8 mouse cellular contexts compared by ENCODE assay signal in genomic region chr6:5298092-5298554, GRCm38 (mm10). TPM values are rescaled to one million over a fixed set of nuclear protein-coding genes. Genes with fewer than 3 reads are reported as not detected.
DNase-seq lines count a peak whose midpoint lies in the region; ATAC-seq lines count a peak whose summit lies in the region.

Gene Pon2, minus strand, starts transcription at chr6:5298455.

- H3K36me3 ChIP-seq in hindbrain, embryonic 13.5 days: no peaks in the 10 kb centered on the region
- no peaks in the 10 kb centered on the region for H3K36me3 ChIP-seq in macrophage (ENCODE audit: inconsistent target)

- under 1% methylated on average over 43 of the region's 47 CpGs for WGBS in hindbrain, embryonic 13.5 days
- under 1% methylated on average over 30 of the region's 47 CpGs for WGBS in macrophage (ENCODE audit: missing documents)

- peak; percentile 43 for DNase-seq in MN1 (ENCODE audit: low spot score)
- DNase-seq in cerebellum, postnatal 10 days: peak; percentile 56 to 75
- DNase-seq in frontal cortex, postnatal 25 days (ENCODE audit: low spot score in 2 of 2): peak; percentile 12 to 22
- peak; percentile 53 to 54 for DNase-seq in layer of hippocampus, postnatal 36 days
- DNase-seq in right cerebral cortex, adult 2 months (ENCODE audit: low spot score in 2 of 2): peak; percentile 37 to 41
- DNase-seq in urinary bladder, postnatal 25 days (ENCODE audit: low spot score): peak; percentile 82

- peak within 1 kb of the TSS; percentile 92 for H3K4me2 ChIP-seq in hindbrain, embryonic 13.5 days

- H3K27me3 ChIP-seq in hindbrain, embryonic 13.5 days: peaks cover 7% of the 10 kb centered on the region; the same call in 1 of the 2 replicates

- peak within 1 kb of the TSS; percentile 80 for H3K27ac ChIP-seq in hindbrain, embryonic 13.5 days
- H3K27ac ChIP-seq in macrophage: peak within 1 kb of the TSS; percentile 73

- peaks cover 16% of the 10 kb centered on the region for H3K4me1 ChIP-seq in hindbrain, embryonic 13.5 days (replicated peaks)

- H3K4me3 ChIP-seq in hindbrain, embryonic 13.5 days: peak within 1 kb of the TSS; percentile 60
- H3K4me3 ChIP-seq in macrophage (ENCODE audit: inconsistent target): peak within 1 kb of the TSS; percentile 75

- peak within 1 kb of the TSS; percentile 76 for H3K9ac ChIP-seq in hindbrain, embryonic 13.5 days

- peaks cover 41% of the 10 kb centered on the region for H3K79me2 ChIP-seq in macrophage (ENCODE audit: inconsistent target)

- peak; percentile 94 for ATAC-seq in hindbrain, embryonic 13.5 days (ENCODE audit: low FRiP score)

- H3K9me3 ChIP-seq in hindbrain, embryonic 13.5 days: no peaks in the 10 kb centered on the region

RNA-seq across cellular contexts. Expression of gene Pon2, which starts in this region (rescaled TPM):
- polyA plus RNA-seq in hindbrain, embryonic 13.5 days (2015; fragmentation: Nextera tagmentation; extraction: Ambion mirVana): 33.2 and 33.6 TPM in 2 replicates
- total RNA-seq in layer of hippocampus, postnatal 36 days (2021): 10 to 100 TPM; 19.8 TPM
- 100 to 1,000 TPM in 4 of 26 experiments, 10 to 100 TPM in 22; 39.3 to 129 (median 67.8) TPM for total RNA-seq in macrophage (2018; cell fraction: chromatin; rRNA removed)
- total RNA-seq in macrophage (2018; cell fraction: cytosol; rRNA removed): 100 to 1,000 TPM in 4 of 26 experiments, 10 to 100 TPM in 22; 42.0 to 109 (median 78.0) TPM
- 100 to 1,000 TPM in 2 of 26 experiments, 10 to 100 TPM in 24; 42.9 to 113 (median 70.4) TPM for total RNA-seq in macrophage (2018; cell fraction: nucleus; rRNA removed)
- 77.4 to 167 TPM (median 84.9 TPM) in 3 replicates for polyA plus RNA-seq in macrophage (2018)

Comparison
In these comparisons a context has a peak if more than half of its experiments do, and no peak if none do; other contexts are left out.
1. Peak in every context shown above with its lines: DNase-seq, ATAC-seq, H3K4me3 ChIP-seq and H3K27ac ChIP-seq.
2. DNase-seq: peak in every context shown above with its lines; median percentile 82 in urinary bladder, postnatal 25 days; 66 in cerebellum, postnatal 10 days; 54 in layer of hippocampus, postnatal 36 days; 43 in MN1; 39 in right cerebral cortex, adult 2 months; 17 in frontal cortex, postnatal 25 days.